Mouse (Mus musculus) lung, adult 2 months (tissue): ENCODE data around the gene Dchs2. TPM values are rescaled to one million over a fixed set of nuclear protein-coding genes. Genes with fewer than 3 reads are reported as not detected.

Experiments used
- DNase-seq: peaks from one replicate; pipeline ENCODE4 v3.0.0; 2022
- H3K4me1 ChIP-seq: fragments of 200-500 bp; 2 replicates; pipeline ENCODE4 v1.6.1; 2011; ENCODE audit warnings: low read length; ENCODE audit not compliant: control insufficient read depth, insufficient read depth
- H3K4me3 ChIP-seq: fragments of 200-500 bp; replicated peaks from 2 replicates; pipeline ENCODE3; 2011; ENCODE audit warnings: low read depth, mild to moderate bottlenecking, control low read depth, low read length; ENCODE audit errors: extremely low read depth
- CTCF ChIP-seq: fragments of 200-500 bp; IDR thresholded peaks from 2 replicates; pipeline ENCODE4 v1.5.1; 2011; ENCODE audit warnings: mild to moderate bottlenecking, low read length, control low read depth; ENCODE audit not compliant: insufficient read depth
- POLR2A ChIP-seq: fragments of 200-500 bp; IDR thresholded peaks from 2 replicates; pipeline ENCODE4 v1.6.1; 2011; ENCODE audit warnings: low read depth, mild to moderate bottlenecking, control low read depth, low read length, borderline replicate concordance; ENCODE audit errors: extremely low read depth
- WGBS: fragments of 180-500 bp; shearing (Covaris S2); methylation state at CpG from one replicate; pipeline ENCODE4 v1.1.7; 2018; 5-methylcytosine and 5-hydroxymethylcytosine counted together
- polyA plus RNA-seq: library from polyadenylated mRNA; depleted of rRNA; stranded (reverse); fragments of >200 nt; gene quantifications from 2 replicates; pipeline ENCODE4 v1.2.3, GENCODE M21; 2012; rRNA removed

Gene Dchs2
- 0.24 and 0.38 TPM in 2 replicates for polyA plus RNA-seq

GRCm38 (mm10) chr3:83127726-83128448 is at the start of gene Dchs2:
Dchs2 (plus strand) TSS chr3:83127948.
- peak; percentile 17 for DNase-seq
- peak within 1 kb of the TSS; percentile 59 for H3K4me3 ChIP-seq
- 0 out of 2 replicates have a peak, but pooled peaks cover 4% of the 10 kb centered on the region for H3K4me1 ChIP-seq
- WGBS = 1% methylated on average over 55 of the region's 55 CpGs
- no peak for TF ChIP-seq CTCF
- no peak for TF ChIP-seq POLR2A

- peak; percentile 79 for DNase-seq
- TF ChIP-seq CTCF = peak; percentile 54
- no peak for TF ChIP-seq POLR2A
- 3% methylated on average over 11 of the region's 11 CpGs for WGBS
- peak overlapping the region; percentile 83 for H3K4me3 ChIP-seq
- H3K4me1 ChIP-seq = peaks cover 3% of the 10 kb centered on the region
These were observed 47.1 kb upstream of the Dchs2 start for GRCm38 (mm10) chr3:83080567-83081055.

GRCm38 (mm10) chr3:83097586-83097985 is 30.2 kb upstream of the Dchs2 start:
- DNase-seq = no peak
- TF ChIP-seq POLR2A = no peak
- TF ChIP-seq CTCF = no peak
- WGBS = 75% methylated on average over 6 of the region's 6 CpGs
- Histone ChIP-seq H3K4me3 (no peak overlapping the region), H3K4me1 (no peaks in the 10 kb centered on the region)

- no peak for DNase-seq
- no peak for TF ChIP-seq CTCF
- no peak for TF ChIP-seq POLR2A
- H3K4me3 ChIP-seq = no peak overlapping the region
- 13% methylated on average over 14 of the region's 14 CpGs for WGBS
- H3K4me1 ChIP-seq = no peaks in the 10 kb centered on the region
These were observed 29.2 kb upstream of the Dchs2 start for GRCm38 (mm10) chr3:83098546-83099034.

GRCm38 (mm10) chr3:83099139-83099538 is 28.6 kb upstream of the Dchs2 start:
- 92% methylated on average over 1 of the region's 1 CpGs for WGBS
- no peak for DNase-seq
- Histone ChIP-seq H3K4me3 (no peak overlapping the region), H3K4me1 (no peaks in the 10 kb centered on the region)
- TF ChIP-seq CTCF (no peak), POLR2A (no peak)

GRCm38 (mm10) chr3:83099651-83100050 is 28.1 kb upstream of the Dchs2 start:
- Histone ChIP-seq H3K4me3 (no peak overlapping the region), H3K4me1 (no peaks in the 10 kb centered on the region)
- 74% methylated on average over 6 of the region's 6 CpGs for WGBS
- DNase-seq = no peak
- TF ChIP-seq CTCF (no peak), POLR2A (no peak)

- Histone ChIP-seq H3K4me1 (no peaks in the 10 kb centered on the region), H3K4me3 (no peak overlapping the region)
- DNase-seq = no peak
- WGBS = 70% methylated on average over 6 of the region's 6 CpGs
- TF ChIP-seq CTCF (no peak), POLR2A (no peak)
These were observed 25.5 kb upstream of the Dchs2 start for GRCm38 (mm10) chr3:83102286-83102685.

- Histone ChIP-seq H3K4me1 (no peaks in the 10 kb centered on the region), H3K4me3 (no peak overlapping the region)
- DNase-seq = no peak
- no peak for TF ChIP-seq CTCF
- no peak for TF ChIP-seq POLR2A
- WGBS = 35% methylated on average over 4 of the region's 4 CpGs
These were observed 17.6 kb upstream of the Dchs2 start for GRCm38 (mm10) chr3:83110163-83110562.

GRCm38 (mm10) chr3:83111485-83112261 is 16.1 kb upstream of the Dchs2 start:
- no peak for TF ChIP-seq CTCF
- no peak for TF ChIP-seq POLR2A
- H3K4me3 ChIP-seq = no peak overlapping the region
- no peaks in the 10 kb centered on the region for H3K4me1 ChIP-seq
- 65% methylated on average over 7 of the region's 7 CpGs for WGBS
- no peak for DNase-seq

GRCm38 (mm10) chr3:83112869-83113268 is 14.9 kb upstream of the Dchs2 start:
- no peak for TF ChIP-seq CTCF
- no peak for DNase-seq
- no peaks in the 10 kb centered on the region for H3K4me1 ChIP-seq
- 41% methylated on average over 3 of the region's 3 CpGs for WGBS
- H3K4me3 ChIP-seq = no peak overlapping the region
